Mouse (Mus musculus) left cerebral cortex, adult 2 months (tissue): ENCODE results near the gene Aspa. TPM values are rescaled to one million over a fixed set of nuclear protein-coding genes. Genes with fewer than 3 reads are reported as not detected.
A peak's percentile ranks its signal among the peaks of the same experiment; 100 is the strongest.
"Not testable (repeated sequence)": the region's sequence is repeated elsewhere in the genome, so short reads cannot be mapped to it uniquely, and the experiment has no call there.

Experiments used
- DNase-seq, 2 experiments: peaks; one replicate each; pipeline ENCODE4 v3.0.0; 2021 to 2022; ENCODE audit warnings: low spot score in 2 of 2, mixed read lengths in 1 of 2; ENCODE audit errors: extremely low spot score in 1 of 2
- H3K27ac ChIP-seq: fragments of 200-600 bp; 2 replicates; pipeline ENCODE4 v1.8.1; 2022
- H3K4me3 ChIP-seq: fragments of 200-600 bp; 2 replicates; pipeline ENCODE4 v1.8.1; 2022
- CTCF ChIP-seq: fragments of 200-600 bp; IDR thresholded peaks from 2 replicates; pipeline ENCODE4 v1.8.1; 2022; ENCODE audit warnings: antibody characterized with exemption, mild to moderate bottlenecking, moderate library complexity
- intact Hi-C: fragments of 180-260 bp; cut with DNase I; formaldehyde crosslinking; loops from one replicate; pipeline ENCODE4 v1.15.1; 2025
- long read RNA-seq, 2 experiments: library from polyadenylated mRNA; stranded (forward); transcript quantifications; one replicate each; pipeline ENCODE4 v2.0.0; 2021; ENCODE audit warnings: borderline mapping rate in 2 of 2
- total RNA-seq, 2 experiments: library from RNA; stranded (reverse); gene quantifications; 2 replicates each; pipeline ENCODE4 v1.2.3; 2021

Gene Aspa
- total RNA-seq = 10 to 100 TPM in 1 of 2 experiments, 1 to 10 TPM in 1; 8.9 to 10.4 TPM
- long read RNA-seq, experiment 1, transcript Aspa-201 (6 exons, 1,530 nt) = major isoform, 8 of 12 reads
- long read RNA-seq, experiment 1, partial matches to known transcripts = 1 of 12 reads
- long read RNA-seq, experiment 1, other reads (novel, unspliced or antisense) = 3 of 12 reads
- long read RNA-seq, experiment 2, transcript Aspa-201 (6 exons, 1,530 nt) = major isoform, 8 of 10 reads
- long read RNA-seq, experiment 2, partial matches to known transcripts = 1 of 10 reads
- long read RNA-seq, experiment 2, other reads (novel, unspliced or antisense) = 1 of 10 reads

- no peak for TF ChIP-seq CTCF
- no peak for DNase-seq
- no peak within 1 kb of the TSS for H3K4me3 ChIP-seq
- intact Hi-C loops = no loop called here
- no peak within 1 kb of the TSS for H3K27ac ChIP-seq
Observed at GRCm38 (mm10) chr11:73329442-73329841, at the start of gene Aspa, which contains the start of the genes Gm49340 and Spata22. Aspa (minus strand) TSS chr11:73329596. Gm49340 (plus strand) TSS chr11:73329741. Spata22 (plus strand) TSS chr11:73329741.

- DNase-seq = no peak
- TF ChIP-seq CTCF = no peak
- no peak within 1 kb of the TSS for H3K4me3 ChIP-seq
- intact Hi-C loops = no loop called here
- H3K27ac ChIP-seq = no peak within 1 kb of the TSS
Observed at GRCm38 (mm10) chr11:73370946-73371345, 41.5 kb upstream of the Aspa start, which contains the start of gene Olfr376. Olfr376 (plus strand) TSS chr11:73371246.

GRCm38 (mm10) chr11:73350483-73350882, 21.1 kb upstream of the Aspa start, which contains the start of gene Olfr20:
Olfr20 (plus strand) TSS chr11:73350783.
- no peak within 1 kb of the TSS for H3K4me3 ChIP-seq
- TF ChIP-seq CTCF = no peak
- intact Hi-C loops = no loop called here
- no peak for DNase-seq
- no peak within 1 kb of the TSS for H3K27ac ChIP-seq

- no peak for TF ChIP-seq CTCF
- Histone ChIP-seq H3K4me3 (no peak overlapping the region), H3K27ac (no peak overlapping the region)
- no peak for DNase-seq
- intact Hi-C loops = no loop called here
Observed at GRCm38 (mm10) chr11:73336919-73337318, 7.5 kb upstream of the Aspa start.

GRCm38 (mm10) chr11:73333357-73333756, 4.0 kb upstream of the Aspa start:
- H3K4me3 ChIP-seq = no peak overlapping the region
- TF ChIP-seq CTCF = no peak
- no peak for DNase-seq
- intact Hi-C loops = no loop called here
- no peak overlapping the region for H3K27ac ChIP-seq

- intact Hi-C loops = no loop called here
- H3K4me3 ChIP-seq = no peak overlapping the region
- no peak for TF ChIP-seq CTCF
- no peak overlapping the region for H3K27ac ChIP-seq
- DNase-seq = no peak
Observed at GRCm38 (mm10) chr11:73327361-73327760, 2.0 kb downstream of the Aspa start.

GRCm38 (mm10) chr11:73326485-73326886, 2.9 kb downstream of the Aspa start:
- DNase-seq = no peak
- intact Hi-C loops = no loop called here
- Histone ChIP-seq H3K27ac (peak overlapping the region; percentile 10; the same call in 1 of the 2 replicates), H3K4me3 (no peak overlapping the region; the same call in 1 of the 2 replicates)
- no peak for TF ChIP-seq CTCF

- intact Hi-C loops = no loop called here
- H3K4me3 ChIP-seq = peak overlapping the region; percentile 26; the same call in 1 of the 2 replicates
- no peak for TF ChIP-seq CTCF
- DNase-seq = no peak
- peak overlapping the region; percentile 66 for H3K27ac ChIP-seq
Observed at GRCm38 (mm10) chr11:73323906-73324830, 5.2 kb downstream of the Aspa start.

GRCm38 (mm10) chr11:73321064-73321463, 8.3 kb downstream of the Aspa start:
- H3K27ac ChIP-seq, DNase-seq, H3K4me3 ChIP-seq, intact Hi-C loops: not testable (repeated sequence)

- intact Hi-C loops, DNase-seq, H3K27ac ChIP-seq, H3K4me3 ChIP-seq: not testable (repeated sequence)
Observed at GRCm38 (mm10) chr11:73318581-73318980, 10.8 kb downstream of the Aspa start.

- intact Hi-C loops = no loop called here
- DNase-seq = no peak
- Histone ChIP-seq H3K27ac (no peak overlapping the region), H3K4me3 (no peak overlapping the region)
- TF ChIP-seq CTCF = no peak
Observed at GRCm38 (mm10) chr11:73315961-73316360, 13.4 kb downstream of the Aspa start.

GRCm38 (mm10) chr11:73303123-73303522, 26.3 kb downstream of the Aspa start:
- peak overlapping the region; percentile 16; the same call in 1 of the 2 replicates for H3K27ac ChIP-seq
- intact Hi-C loops = no loop called here
- TF ChIP-seq CTCF = no peak

More at GRCm38 (mm10) chr11:73303123-73303522, 26.3 kb downstream of the Aspa start:
- no peak overlapping the region for H3K4me3 ChIP-seq
- DNase-seq = no peak
